ENCODE assay signal across 15 mouse cellular contexts in the genomic region with DNA sequence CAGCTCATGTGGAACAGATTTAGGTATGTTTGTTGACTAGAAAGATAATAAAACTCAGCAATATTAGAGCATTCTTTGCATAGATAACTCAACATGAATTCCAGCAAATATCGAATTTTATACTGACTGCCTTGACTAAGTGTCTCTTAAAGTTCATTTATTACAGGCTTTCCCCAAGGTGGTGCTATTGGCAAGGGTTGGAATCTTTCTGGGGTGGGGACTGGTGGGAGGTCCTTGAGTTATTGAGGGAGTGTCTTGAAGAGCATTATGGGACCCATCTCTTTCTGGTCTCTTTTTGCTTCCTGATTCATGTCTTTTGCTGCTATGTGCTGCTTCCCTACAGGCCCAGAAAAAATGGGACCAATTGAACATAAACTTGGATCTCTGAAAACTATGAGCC.
DNase-seq lines count a peak whose midpoint lies in the region; TF ChIP-seq lines count a peak whose summit lies in the region.
"Had no signal": no experiment of that assay in that cellular context is flagged by ENCODE, and none has a peak within 500 bp of the region (broad histone marks: within the 10 kb centered on the region; RNA-seq: fewer than 3 reads in every experiment).

No protein-coding gene starts in this region.

- WGBS in kidney, adult 2 months: 70% methylated on average over 1 of the region's 1 CpGs

- H3K4me1 ChIP-seq in kidney, adult 2 months (ENCODE audit: control insufficient read depth, insufficient read depth, low read length): no peaks in the 10 kb centered on the region
- H3K4me1 ChIP-seq: forebrain, embryonic 12.5 days; heart, embryonic 10.5 days; liver, embryonic 12.5 days had no signal

- no peak for TF ChIP-seq POLR2A in kidney, adult 2 months (IDR thresholded peaks at IDR 0.05; ENCODE audit: low read depth, low read length)

- H3K27me3 ChIP-seq in kidney, adult 2 months (replicated peaks; ENCODE audit: control insufficient read depth, insufficient read depth, low read length): no peaks in the 10 kb centered on the region
- H3K27me3 ChIP-seq: forebrain, embryonic 12.5 days; liver, embryonic 12.5 days had no signal

- no peak for DNase-seq in gastrocnemius, adult 2 months
- DNase-seq in gastrocnemius, postnatal 10 days: no peak
- DNase-seq in 3T3-L1 (ENCODE audit: low read depth, low spot score): peak; percentile 69
- peak; percentile 57 for DNase-seq in NIH3T3 (ENCODE audit: low read depth)
- peak; percentile 35 for DNase-seq in forelimb bud, embryonic 11.5 days (ENCODE audit: low read depth, low spot score)
- no peak for DNase-seq in frontal cortex, postnatal 10 days (ENCODE audit: low spot score in 2 of 2)
- no peak for DNase-seq in kidney, adult 2 months
- DNase-seq: cerebellum, postnatal 14 days; gastrocnemius, postnatal 14 days; heart, postnatal 36 days; kidney, postnatal 10 days; lung, postnatal 10 days had no signal

- no peaks in the 10 kb centered on the region for H3K36me3 ChIP-seq in kidney, adult 2 months (ENCODE audit: control insufficient read depth, insufficient read depth, low read length)
- H3K36me3 ChIP-seq: forebrain, embryonic 12.5 days; heart, embryonic 10.5 days; liver, embryonic 12.5 days had no signal

- peak; percentile 32; the same call in 1 of the 2 replicates for TF ChIP-seq CTCF in gastrocnemius, adult 2 months (IDR thresholded peaks at IDR 0.05)
- no peak for TF ChIP-seq CTCF in kidney, adult 2 months (conservative IDR thresholded peaks at IDR 0.05; ENCODE audit: insufficient read depth, insufficient read length, low read depth, low read length)

- no peak overlapping the region for H3K27ac ChIP-seq in gastrocnemius, adult 2 months
- no peak overlapping the region for H3K27ac ChIP-seq in kidney, adult 2 months (ENCODE audit: insufficient read depth, low read depth, low read length)
- H3K27ac ChIP-seq: forebrain, embryonic 12.5 days; heart, embryonic 10.5 days; liver, embryonic 12.5 days had no signal

- H3K4me3 ChIP-seq in gastrocnemius, adult 2 months: no peak overlapping the region
- H3K4me3 ChIP-seq in kidney, adult 2 months (ENCODE audit: insufficient read depth, low read depth, low read length): no peak overlapping the region
- H3K4me3 ChIP-seq: forebrain, embryonic 12.5 days; heart, embryonic 10.5 days; liver, embryonic 12.5 days had no signal

- intact Hi-C loops in gastrocnemius, adult 2 months (cut with DNase I): loop anchor here (10.0 kb wide), 1 partner anchor 921 kb away; no protein-coding TSS in a partner anchor

Comparison
In these comparisons a context has a peak if more than half of its experiments do, and no peak if none do; other contexts are left out.
1. DNase-seq: peak in 3T3-L1 (single experiment), NIH3T3 (single experiment) and forelimb bud, embryonic 11.5 days (single experiment); none in gastrocnemius, adult 2 months (single experiment), gastrocnemius, postnatal 10 days (single experiment), frontal cortex, postnatal 10 days (0 of 2) and kidney, adult 2 months (single experiment).